Mouse (Mus musculus): ENCODE measurements at regions not wholly inside any gene's neighbourhood (a gene's known extent, or its start where the extent isn't known, plus 50 kb on each side); places are given as distances from the start of the nearest gene placed in this dataset.

- no peak for DNase-seq (ENCODE audit: low spot score)
Observed at GRCm38 (mm10) chr16:9113801-9114200, 283.9 kb downstream of the 1810013L24Rik start.

- DNase-seq (ENCODE audit: low spot score), result no peak
Observed at GRCm38 (mm10) chr16:9115548-9115947, 285.6 kb downstream of the 1810013L24Rik start.

DNA sequence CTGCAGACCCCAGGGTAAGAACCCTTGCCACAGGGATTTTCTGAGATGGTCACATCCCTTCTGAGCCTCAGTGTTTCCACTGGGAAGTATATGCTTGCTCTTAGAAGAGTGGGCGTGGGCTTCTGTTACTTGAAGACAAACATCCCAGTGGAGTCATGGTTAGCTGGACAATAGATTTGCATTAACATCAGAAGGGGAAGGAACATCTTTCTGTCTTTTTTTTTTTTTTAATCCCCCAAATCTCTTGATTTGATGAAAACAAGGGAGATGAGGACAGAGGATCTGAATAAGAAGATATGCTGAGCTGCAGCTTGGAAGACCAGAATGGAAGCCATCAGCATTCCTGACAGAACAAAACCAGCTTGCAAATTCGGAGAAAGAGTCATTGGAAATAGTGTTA is 291.7 kb downstream of the 1810013L24Rik start:
- no peak for DNase-seq (ENCODE audit: low spot score)

DNA sequence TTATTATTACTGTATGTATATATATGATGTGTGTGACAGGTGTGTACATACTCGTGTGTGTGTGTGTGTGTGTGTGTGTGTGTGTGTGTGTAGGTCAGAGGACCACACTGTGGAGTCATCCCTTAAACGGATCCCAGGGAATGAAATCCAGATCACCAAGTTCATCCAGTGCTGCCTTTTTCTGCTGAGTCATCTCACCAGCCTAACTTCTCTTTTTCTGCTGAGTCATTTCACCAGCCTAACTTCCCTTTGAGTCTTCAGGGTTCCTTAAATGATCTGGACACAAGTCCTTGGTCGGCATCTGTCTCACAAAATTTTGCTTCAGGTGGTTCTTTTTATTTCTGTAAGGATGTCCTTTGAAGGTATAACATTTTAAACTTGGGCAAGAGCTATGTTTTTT is 302.2 kb downstream of the 1810013L24Rik start:
- no peak for DNase-seq (ENCODE audit: low spot score)

DNA sequence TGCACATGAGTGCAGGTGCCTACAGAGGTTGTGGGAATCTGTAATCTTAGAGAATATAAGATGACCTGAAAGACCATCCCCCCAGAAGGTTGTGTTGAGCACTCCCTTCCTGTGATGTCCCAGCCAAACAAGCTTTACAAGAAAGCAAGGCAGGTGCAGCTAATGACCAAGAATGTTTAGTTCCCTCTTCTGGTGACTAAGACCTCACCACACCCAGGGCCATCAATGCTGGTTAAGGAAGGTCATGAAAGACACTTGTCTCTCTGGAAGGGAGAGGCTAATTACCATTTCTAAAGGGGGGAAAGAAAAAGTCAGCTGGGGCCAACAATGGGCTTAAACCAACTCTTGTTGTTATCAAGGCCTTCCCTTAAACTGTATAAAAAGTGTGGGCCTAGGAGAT is 302.9 kb downstream of the 1810013L24Rik start:
- no peak for DNase-seq (ENCODE audit: low spot score)

GRCm38 (mm10) chr16:9135377-9135776 is 305.5 kb downstream of the 1810013L24Rik start:
- no peak for DNase-seq (ENCODE audit: low spot score)

DNA sequence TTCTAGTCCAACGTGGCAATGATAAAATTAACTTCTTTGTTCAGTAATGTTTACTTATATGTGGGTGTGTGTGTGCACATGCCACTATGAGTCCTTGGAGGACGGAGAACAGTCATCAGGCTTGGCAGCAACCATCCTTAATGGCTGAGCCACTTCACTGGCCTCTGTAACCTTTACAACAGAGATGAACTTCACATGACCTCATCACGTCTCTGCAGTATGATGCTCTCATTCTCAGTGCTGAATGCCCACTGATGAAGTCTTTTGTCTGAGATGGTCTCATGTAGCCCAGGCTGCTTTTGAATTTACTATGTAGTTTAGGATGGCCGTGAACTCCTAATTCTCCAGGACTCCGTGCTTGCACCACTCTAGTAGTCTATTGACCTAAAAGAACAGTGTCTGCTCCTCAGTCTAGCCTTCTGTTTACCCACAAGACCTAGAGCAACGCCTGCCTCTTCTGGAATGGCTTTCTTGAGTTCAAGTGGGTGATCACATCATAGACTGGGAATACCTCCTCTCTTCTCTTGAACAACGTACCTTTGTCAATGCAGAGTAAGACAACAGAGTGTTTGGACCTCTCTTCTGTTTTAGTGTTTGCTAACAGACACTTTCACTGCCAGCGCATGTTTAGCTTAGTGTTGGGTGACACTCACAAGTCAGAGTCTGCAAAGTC is 308.8 kb downstream of the 1810013L24Rik start:
- DNase-seq (ENCODE audit: low spot score), result no peak

DNA sequence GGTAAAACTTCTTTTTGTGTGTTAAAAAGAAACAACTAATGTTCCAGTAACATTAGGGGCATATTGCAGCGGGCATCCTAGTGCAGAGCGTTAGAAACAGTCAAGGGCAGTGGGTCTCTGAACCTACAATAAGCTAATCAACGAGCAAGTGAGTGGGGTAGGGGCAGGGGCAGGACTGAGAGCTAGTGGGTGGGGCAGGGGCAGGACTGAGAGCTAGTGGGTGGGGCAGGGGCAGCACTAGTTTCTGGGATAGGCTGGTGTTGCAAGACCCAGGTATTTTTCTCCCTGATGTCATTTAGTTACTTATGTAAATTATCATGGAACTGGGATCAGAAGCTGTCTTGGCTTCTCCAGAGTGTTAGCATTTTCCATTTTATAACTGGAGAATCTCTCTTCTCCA is 309.5 kb downstream of the 1810013L24Rik start:
- no peak for DNase-seq (ENCODE audit: low spot score)

DNA sequence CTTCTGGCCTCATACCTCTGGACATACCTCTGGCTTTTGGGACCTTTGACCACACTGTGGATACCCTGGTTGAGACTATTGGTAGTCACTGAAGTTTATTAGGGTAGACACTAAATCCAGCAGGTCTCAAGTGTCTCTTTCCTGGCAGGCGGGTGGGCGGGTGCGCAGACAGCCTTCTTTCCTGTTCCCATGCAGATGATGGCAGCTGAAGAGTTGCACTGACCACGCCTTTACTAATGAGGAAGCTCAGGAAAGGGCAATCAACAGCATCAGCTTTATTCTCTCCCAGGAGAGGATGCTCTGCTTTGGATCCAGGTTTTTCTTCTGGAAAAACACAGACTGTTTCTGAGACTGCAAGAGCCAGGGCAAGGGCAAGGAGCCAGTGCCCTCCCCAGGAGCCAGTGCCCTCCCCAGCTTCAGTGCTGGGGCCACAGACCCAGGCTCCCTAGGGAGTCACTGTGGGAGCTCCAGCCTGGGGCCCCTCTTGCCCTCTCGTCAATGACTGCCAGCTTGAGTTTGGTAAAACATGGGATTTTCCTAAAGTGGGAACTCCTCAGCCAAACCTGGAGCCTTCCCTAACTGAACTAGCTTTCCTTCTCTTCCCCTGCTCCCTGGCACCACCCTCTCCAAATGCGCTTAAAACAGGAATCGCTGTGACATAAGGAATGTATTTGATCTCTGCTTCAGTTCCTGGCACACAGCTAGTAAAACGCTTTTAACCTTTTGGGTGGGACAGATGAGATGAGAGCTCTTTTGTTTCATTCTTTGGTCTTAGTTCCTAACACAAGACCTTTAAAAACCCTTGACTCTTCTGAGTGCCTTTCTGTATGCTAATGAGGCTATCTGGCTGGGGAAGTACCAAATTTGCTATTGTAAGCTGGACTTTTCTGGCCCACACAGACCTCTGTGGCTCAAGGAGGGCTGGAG is 319.6 kb downstream of the 1810013L24Rik start:
- DNase-seq (ENCODE audit: low spot score), result no peak

DNA sequence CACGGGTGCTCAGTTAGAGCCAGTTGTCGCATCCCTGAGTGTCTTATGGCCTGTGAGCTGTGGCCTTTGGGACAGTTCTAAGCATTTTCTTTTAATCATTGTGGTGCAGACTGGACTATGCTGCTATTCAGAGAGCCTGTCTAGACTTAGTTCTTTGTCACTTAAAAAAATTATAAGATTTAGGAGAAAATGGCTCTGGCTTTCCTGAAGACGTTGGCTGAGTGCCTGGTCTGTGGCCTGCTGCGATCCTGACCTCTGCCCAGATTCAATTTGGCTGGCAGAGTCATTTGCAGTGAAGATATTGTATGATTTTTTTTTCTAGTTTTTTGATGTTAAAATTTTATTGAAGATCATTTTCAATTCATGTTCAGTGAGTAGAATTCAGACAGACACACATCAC is 322.0 kb downstream of the 1810013L24Rik start:
- no peak for DNase-seq (ENCODE audit: low spot score)

DNA sequence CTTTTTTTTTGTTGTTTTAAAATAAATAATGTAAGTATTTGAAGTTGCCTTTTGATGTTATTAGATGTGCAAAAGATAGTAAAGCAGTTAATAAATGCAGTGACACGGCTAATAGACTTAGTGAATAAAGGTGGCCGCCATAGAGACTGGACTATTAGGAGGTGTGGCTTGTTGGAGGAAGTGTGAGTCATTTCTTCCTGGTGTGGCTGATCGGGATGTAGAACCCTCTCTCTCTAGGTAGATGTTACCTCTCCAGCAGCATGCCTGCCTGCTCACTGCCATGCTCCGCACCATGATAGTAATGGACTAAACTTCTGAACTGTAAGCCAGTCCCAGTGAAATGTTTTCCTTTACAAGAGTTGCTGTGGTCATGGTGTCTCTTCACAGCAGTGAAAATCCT is 323.6 kb downstream of the 1810013L24Rik start:
- no peak for DNase-seq (ENCODE audit: low spot score)

DNA sequence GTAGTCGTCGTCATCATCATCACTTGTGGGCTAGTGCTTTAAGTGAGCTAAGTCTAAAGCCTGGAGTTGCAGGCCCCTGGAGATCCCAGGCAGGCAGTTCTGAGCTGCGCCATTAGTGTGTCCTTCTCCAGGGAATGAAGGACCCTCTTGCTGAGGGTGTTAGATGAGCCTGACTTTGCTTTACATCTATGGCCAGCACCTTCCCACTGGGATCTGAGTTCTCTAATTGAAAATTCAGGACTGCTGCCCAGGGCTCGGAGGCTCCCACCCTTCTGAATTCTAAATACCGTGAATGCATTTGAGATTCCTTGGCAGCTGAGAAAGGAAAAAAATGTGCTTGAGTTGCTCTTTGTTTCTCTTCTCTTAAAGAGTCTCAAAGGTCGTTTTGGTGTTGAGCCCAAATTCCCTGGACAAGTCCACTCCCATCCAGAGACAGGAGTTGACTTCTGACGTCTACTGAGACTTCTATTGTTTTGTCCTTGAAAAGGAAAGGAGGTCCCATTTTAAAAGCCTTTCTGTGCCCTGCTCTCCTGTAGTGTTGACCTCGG is 335.9 kb downstream of the 1810013L24Rik start:
- no peak for DNase-seq (ENCODE audit: low spot score)

- DNase-seq (ENCODE audit: low spot score), result no peak
Observed at GRCm38 (mm10) chr16:9176402-9176801, 346.5 kb downstream of the 1810013L24Rik start.

- no peak for DNase-seq (ENCODE audit: low spot score)
Observed at GRCm38 (mm10) chr16:9195821-9196220, 365.9 kb downstream of the 1810013L24Rik start.

DNA sequence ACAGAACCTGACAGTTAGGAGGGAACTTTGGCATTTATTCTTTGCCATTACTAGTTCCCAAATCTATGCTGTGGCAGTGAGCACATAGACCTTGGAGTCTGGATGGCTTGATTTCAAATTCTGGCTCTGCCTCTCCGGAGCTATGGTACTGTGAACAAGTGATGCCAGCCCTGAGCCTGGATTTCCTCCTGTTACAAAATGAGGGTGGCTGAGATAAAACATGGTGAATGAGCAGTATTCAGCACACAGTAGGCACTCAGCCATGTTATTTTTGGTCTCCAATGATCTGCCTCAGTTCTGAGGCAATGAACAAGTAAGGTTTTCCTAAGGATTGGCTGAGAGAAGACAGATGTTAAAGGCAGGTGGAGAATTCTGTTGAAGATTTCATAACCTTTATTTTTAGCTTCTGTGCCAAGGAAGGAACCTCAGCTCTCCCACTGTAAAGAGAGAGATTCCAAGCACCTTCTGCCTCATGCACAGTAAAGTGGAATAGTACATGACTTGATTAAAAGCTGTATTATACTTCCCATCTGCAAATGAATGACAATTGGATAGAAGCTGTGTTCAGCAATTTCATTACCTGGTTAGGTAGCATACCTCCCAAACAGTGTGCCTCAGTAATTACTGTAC is 369.1 kb downstream of the 1810013L24Rik start:
- no peak for DNase-seq (ENCODE audit: low spot score)

- no peak for DNase-seq (ENCODE audit: low spot score)
Observed at GRCm38 (mm10) chr16:9208602-9209001, 378.7 kb downstream of the 1810013L24Rik start.

DNA sequence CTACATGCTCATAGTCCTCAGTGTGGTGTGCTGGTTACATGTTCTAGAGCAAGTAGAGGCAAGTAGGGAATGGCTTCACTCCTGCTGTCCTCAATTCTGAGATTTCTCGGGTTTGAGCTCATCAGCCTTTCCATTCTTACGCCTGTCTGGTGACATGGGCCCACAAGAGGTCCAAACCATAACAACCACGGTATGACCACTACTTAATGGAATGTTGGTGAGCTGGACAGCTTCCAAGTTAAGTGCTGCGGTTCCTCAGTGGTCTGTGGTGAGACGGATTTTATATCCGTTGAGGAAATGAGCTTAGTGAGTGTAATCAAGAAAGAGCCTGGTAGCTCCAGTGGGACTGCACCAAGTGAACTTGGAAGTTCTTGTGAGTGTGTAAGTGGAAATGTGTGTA is 381.6 kb downstream of the 1810013L24Rik start:
- DNase-seq (ENCODE audit: low spot score), result no peak

GRCm38 (mm10) chr16:9215131-9215530 is 385.2 kb downstream of the 1810013L24Rik start:
- no peak for DNase-seq (ENCODE audit: low spot score)

DNA sequence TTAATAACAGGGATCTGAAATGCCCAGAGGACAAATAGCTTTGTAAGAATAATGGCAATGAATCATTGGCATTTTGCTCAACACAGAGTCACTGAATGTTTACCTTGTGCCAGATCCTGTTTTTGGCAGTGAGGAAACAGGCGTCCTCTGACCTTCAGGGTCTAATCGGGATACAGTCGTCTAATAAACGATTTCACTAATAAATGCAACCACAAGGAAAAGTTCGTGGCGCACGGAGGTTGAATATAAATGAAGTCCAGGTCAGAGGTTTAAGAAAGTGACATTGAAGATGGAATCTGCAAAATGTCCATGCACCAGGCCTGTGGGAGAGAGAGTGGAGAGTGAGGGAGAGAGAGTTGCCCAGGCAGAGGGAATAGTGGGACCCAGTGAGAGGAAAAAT is 387.5 kb downstream of the 1810013L24Rik start:
- no peak for DNase-seq (ENCODE audit: low spot score)

- no peak for DNase-seq (ENCODE audit: low spot score)
Observed at GRCm38 (mm10) chr16:9230178-9230577, 400.3 kb downstream of the 1810013L24Rik start.

GRCm38 (mm10) chr16:9242099-9242498 is 412.2 kb downstream of the 1810013L24Rik start:
- no peak for DNase-seq (ENCODE audit: low spot score)

GRCm38 (mm10) chr16:9247198-9247597 is 417.3 kb downstream of the 1810013L24Rik start:
- no peak for DNase-seq (ENCODE audit: low spot score)

GRCm38 (mm10) chr16:9253054-9253453 is 423.2 kb downstream of the 1810013L24Rik start:
- DNase-seq (ENCODE audit: low spot score), result no peak

All from urinary bladder, postnatal 25 days (tissue).